Mouse (Mus musculus) layer of hippocampus, adult 9-11 months (tissue): ENCODE measurements at regions not wholly inside any gene's neighbourhood (a gene's known extent, or its start where the extent isn't known, plus 50 kb on each side); places are given as distances from the start of the nearest gene placed in this dataset.

ENCODE experiments used
- DNase-seq: peaks from one replicate; pipeline ENCODE4 v3.0.0; 2022

GRCm38 (mm10) chrX:82741478-82741877, 207.2 kb upstream of the Dmd start:
- DNase-seq: no peak

- DNase-seq: no peak
Observed at GRCm38 (mm10) chrX:82764204-82764603, 184.5 kb upstream of the Dmd start.

- DNase-seq: no peak
Observed at GRCm38 (mm10) chrX:82809171-82809570, 139.5 kb upstream of the Dmd start.

GRCm38 (mm10) chrX:82814618-82815017, 134.1 kb upstream of the Dmd start:
- peak; percentile 17 for DNase-seq

DNA sequence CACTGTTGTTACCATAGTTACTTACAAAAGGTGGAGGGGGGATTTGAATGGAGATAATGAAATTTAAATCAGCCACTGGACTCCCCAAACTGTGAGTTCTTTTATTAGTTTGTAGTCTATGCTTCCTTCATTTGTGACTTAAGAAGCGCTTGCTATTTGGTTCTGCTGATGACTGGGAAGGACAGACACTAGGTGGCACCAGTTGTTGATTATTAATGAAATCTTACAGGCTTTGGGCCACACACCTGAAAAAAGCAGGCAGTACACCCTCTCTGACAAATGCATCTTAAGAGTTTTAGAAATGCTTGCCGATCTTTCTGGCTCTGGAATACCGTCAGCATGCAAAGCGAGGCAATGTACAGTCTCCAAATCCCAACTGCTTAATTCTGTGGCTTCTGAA, 131.6 kb upstream of the Dmd start:
- DNase-seq: peak; percentile 14

DNA sequence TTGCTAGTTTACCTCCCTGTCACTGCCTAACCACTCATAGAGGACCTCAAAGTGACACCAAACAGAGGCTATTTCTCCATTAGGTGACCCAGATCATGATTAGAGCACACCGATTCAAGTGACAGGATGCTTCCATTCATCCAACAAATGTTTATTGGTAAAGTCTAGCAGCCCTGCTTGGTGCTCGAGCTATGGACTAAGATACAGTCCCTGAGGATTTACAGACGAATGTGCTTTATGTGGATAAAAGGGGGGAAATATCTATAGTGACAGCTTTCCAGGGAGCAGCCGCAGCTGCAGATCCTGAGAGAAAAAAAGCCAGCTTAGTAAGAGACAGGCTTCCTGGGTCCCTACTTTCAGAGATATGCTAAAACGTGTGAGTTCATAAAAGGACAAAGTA, 125.1 kb upstream of the Dmd start:
- no peak for DNase-seq

- no peak for DNase-seq
Observed at GRCm38 (mm10) chrX:82866116-82866515, 82.6 kb upstream of the Dmd start.
